In the genomic region with DNA sequence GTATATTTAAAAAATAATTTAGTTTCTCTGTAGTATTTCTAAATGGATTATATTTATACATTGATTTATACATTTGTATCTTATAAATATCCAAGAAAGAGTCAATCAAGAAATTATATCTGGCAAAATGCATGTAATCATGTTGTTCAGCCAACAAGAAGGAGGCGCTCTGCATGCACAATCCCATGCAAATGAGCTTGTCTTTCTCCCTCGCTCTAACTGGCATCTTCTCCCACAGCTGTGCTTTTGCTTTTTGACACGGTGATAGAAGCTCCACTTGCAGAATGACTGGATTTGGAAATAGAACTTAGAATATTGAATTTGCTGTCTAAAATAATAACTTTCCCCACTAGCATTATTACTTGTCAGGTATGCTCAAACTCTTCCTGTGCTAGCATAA, we compare ENCODE assay signal across 18 mouse cellular contexts.
"Had no signal": no experiment of that assay in that cellular context is flagged by ENCODE, and none has a peak within 500 bp of the region (broad histone marks: within the 10 kb centered on the region; RNA-seq: fewer than 3 reads in every experiment).

No protein-coding gene starts in this region.

- H3K36me3 ChIP-seq: midbrain, embryonic 10.5 days; midbrain, embryonic 12.5 days; neural tube, embryonic 13.5 days; neural tube, embryonic 15.5 days had no signal

- H3K9me3 ChIP-seq: midbrain, embryonic 10.5 days; midbrain, embryonic 12.5 days; neural tube, embryonic 13.5 days; neural tube, embryonic 15.5 days had no signal

- H3K27me3 ChIP-seq: midbrain, embryonic 12.5 days; neural tube, embryonic 13.5 days; neural tube, embryonic 15.5 days had no signal

- H3K4me2 ChIP-seq: lung, embryonic 14.5 days; midbrain, embryonic 12.5 days; neural tube, embryonic 13.5 days; neural tube, embryonic 15.5 days had no signal

- DNase-seq: lung, adult 18-20 months; lung, embryonic 14.5 days; lung, postnatal 10 days; lung, postnatal 4 days; midbrain, embryonic 14.5 days; retina, postnatal 1 day; right cerebral cortex, adult 18-20 months; right cerebral cortex, postnatal 25 days; right cerebral cortex, postnatal 4 days; spleen, adult 18-20 months; thymus, adult 18-20 months; thymus, postnatal 14 days; thymus, postnatal 36 days had no signal

- H3K4me1 ChIP-seq: midbrain, embryonic 10.5 days; midbrain, embryonic 12.5 days had no signal

- H3K9ac ChIP-seq: lung, embryonic 14.5 days; midbrain, embryonic 12.5 days; neural tube, embryonic 13.5 days; neural tube, embryonic 15.5 days had no signal

- H3K27ac ChIP-seq: midbrain, embryonic 10.5 days; midbrain, embryonic 12.5 days; neural tube, embryonic 13.5 days; neural tube, embryonic 15.5 days had no signal

- H3K4me3 ChIP-seq: midbrain, embryonic 10.5 days; midbrain, embryonic 12.5 days; myocyte; neural tube, embryonic 13.5 days; neural tube, embryonic 15.5 days had no signal
